9 mouse cellular contexts compared by ENCODE assay signal in the genomic region with DNA sequence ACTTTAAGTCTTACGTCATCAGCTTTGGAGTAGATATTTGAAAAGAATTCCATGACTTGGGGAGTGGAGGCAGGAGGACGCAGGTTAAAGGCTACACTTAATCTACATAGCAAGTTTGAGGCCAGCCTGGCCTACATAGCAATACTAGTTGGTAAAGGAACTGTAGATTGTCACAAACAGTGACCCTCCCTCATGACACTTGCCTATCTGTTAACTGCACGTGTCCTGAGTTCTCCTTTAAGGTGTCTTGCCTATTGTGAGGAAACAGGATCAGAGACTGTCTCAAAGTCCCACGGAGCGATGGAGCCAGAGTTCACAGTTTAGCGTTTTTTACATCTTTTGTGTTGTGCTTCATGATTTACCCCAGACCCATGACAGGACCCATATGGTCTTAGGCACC. TPM values are rescaled to one million over a fixed set of nuclear protein-coding genes. Genes with fewer than 3 reads are reported as not detected.
DNase-seq lines count a peak whose midpoint lies in the region; ATAC-seq lines count a peak whose summit lies in the region.
"Had no signal": no experiment of that assay in that cellular context is flagged by ENCODE, and none has a peak within 500 bp of the region (broad histone marks: within the 10 kb centered on the region; RNA-seq: fewer than 3 reads in every experiment).

No protein-coding gene starts in this region.

- intact Hi-C loops in heart, postnatal 14 days (cut with DNase I) = no loop called here

- no peaks in the 10 kb centered on the region for H3K36me3 ChIP-seq in heart, embryonic 16.5 days (ENCODE audit: control insufficient read depth, insufficient read depth)
- H3K36me3 ChIP-seq in hindbrain, embryonic 15.5 days = no peaks in the 10 kb centered on the region
- H3K36me3 ChIP-seq in midbrain, embryonic 11.5 days (ENCODE audit: control insufficient read depth, insufficient read depth, low read length) = no peaks in the 10 kb centered on the region
- H3K36me3 ChIP-seq: neural tube, embryonic 12.5 days had no signal

- ATAC-seq in heart, embryonic 16.5 days (replicated peaks; ENCODE audit: extremely low read depth, insufficient read depth, low FRiP score) = no peak
- ATAC-seq in hindbrain, embryonic 15.5 days (ENCODE audit: low FRiP score, low read depth) = no peak
- ATAC-seq in midbrain, embryonic 11.5 days (ENCODE audit: low FRiP score) = no peak

- H3K27ac ChIP-seq in heart, embryonic 16.5 days (ENCODE audit: low read length) = no peak overlapping the region
- H3K27ac ChIP-seq in hindbrain, embryonic 15.5 days (replicated peaks) = no peak overlapping the region
- no peak overlapping the region for H3K27ac ChIP-seq in midbrain, embryonic 11.5 days (ENCODE audit: low read depth, low read length)
- H3K27ac ChIP-seq: neural tube, embryonic 12.5 days had no signal

- no peaks in the 10 kb centered on the region for H3K27me3 ChIP-seq in heart, embryonic 16.5 days (ENCODE audit: control insufficient read depth, insufficient read depth, low read length)
- no peaks in the 10 kb centered on the region for H3K27me3 ChIP-seq in hindbrain, embryonic 15.5 days
- no peaks in the 10 kb centered on the region for H3K27me3 ChIP-seq in midbrain, embryonic 11.5 days (ENCODE audit: control insufficient read depth, insufficient read depth, low read length)
- H3K27me3 ChIP-seq: neural tube, embryonic 12.5 days had no signal

- H3K9me3 ChIP-seq in heart, embryonic 16.5 days (replicated peaks; ENCODE audit: control insufficient read depth, low read length) = no peaks in the 10 kb centered on the region
- H3K9me3 ChIP-seq in hindbrain, embryonic 15.5 days = no peaks in the 10 kb centered on the region
- H3K9me3 ChIP-seq in midbrain, embryonic 11.5 days (ENCODE audit: control insufficient read depth, low read length) = no peaks in the 10 kb centered on the region
- H3K9me3 ChIP-seq: neural tube, embryonic 12.5 days had no signal

- H3K4me3 ChIP-seq in heart, embryonic 16.5 days (ENCODE audit: low read length) = peak overlapping the region; percentile 85
- no peak overlapping the region for H3K4me3 ChIP-seq in hindbrain, embryonic 15.5 days
- H3K4me3 ChIP-seq in midbrain, embryonic 11.5 days (ENCODE audit: low read depth, low read length) = no peak overlapping the region; the same call in 1 of the 2 replicates

- H3K4me2 ChIP-seq in heart, embryonic 16.5 days (ENCODE audit: low read depth, low read length) = peak overlapping the region; percentile 87
- peak overlapping the region; percentile 73 for H3K4me2 ChIP-seq in hindbrain, embryonic 15.5 days
- H3K4me2 ChIP-seq in midbrain, embryonic 11.5 days = peak overlapping the region; percentile 61; the same call in 1 of the 2 replicates

- no peak for DNase-seq in heart, postnatal 14 days
- peak; percentile 19 for DNase-seq in R1 (ENCODE audit: low read depth, low spot score)
- no peak for DNase-seq in midbrain, embryonic 11.5 days (ENCODE audit: low spot score, missing footprints)
- no peak for DNase-seq in gastrocnemius, postnatal 25 days
- DNase-seq in urinary bladder, postnatal 10 days (ENCODE audit: low spot score) = no peak
- no peak for DNase-seq in adrenal gland, postnatal 14 days

- H3K4me1 ChIP-seq in heart, embryonic 16.5 days (ENCODE audit: control insufficient read depth, insufficient read depth, low read length) = no peaks in the 10 kb centered on the region
- H3K4me1 ChIP-seq in hindbrain, embryonic 15.5 days (replicated peaks) = 0 out of 2 replicates have a peak, but pooled peaks cover 8% of the 10 kb centered on the region
- H3K4me1 ChIP-seq in midbrain, embryonic 11.5 days (ENCODE audit: control insufficient read depth, insufficient read depth, low read length) = no peaks in the 10 kb centered on the region
- H3K4me1 ChIP-seq: neural tube, embryonic 12.5 days had no signal

- peak overlapping the region; percentile 85; the same call in 1 of the 2 replicates for H3K9ac ChIP-seq in heart, embryonic 16.5 days (ENCODE audit: low read length)
- H3K9ac ChIP-seq in hindbrain, embryonic 15.5 days = no peak overlapping the region
- H3K9ac ChIP-seq in midbrain, embryonic 11.5 days (ENCODE audit: low read length) = no peak overlapping the region

- 78% methylated on average over 6 of the region's 6 CpGs for WGBS in heart, embryonic 16.5 days
- 80% methylated on average over 6 of the region's 6 CpGs for WGBS in hindbrain, embryonic 15.5 days
- 81% methylated on average over 6 of the region's 6 CpGs for WGBS in midbrain, embryonic 11.5 days

RNA-seq across cellular contexts. Expression of a gene that starts 0.7 kb away (rescaled TPM):
- polyA plus RNA-seq in heart, embryonic 16.5 days (2015; fragmentation: Nextera tagmentation; extraction: Ambion mirVana) = 90.2 and 91.9 TPM in 2 replicates
- 100 to 1,000 TPM; 103 to 116 TPM for total RNA-seq in heart, postnatal 14 days (2021)
- 16.3 and 17.5 TPM in 2 replicates for polyA plus RNA-seq in hindbrain, embryonic 15.5 days (2015; fragmentation: Nextera tagmentation; extraction: Ambion mirVana)
- polyA plus RNA-seq in midbrain, embryonic 11.5 days (2014; fragmentation: Nextera tagmentation; extraction: Ambion mirVana) = 27.6 and 31.5 TPM in 2 replicates
- 10 to 100 TPM; 62.1 to 62.3 TPM for total RNA-seq in gastrocnemius, postnatal 25 days (2021)
- total RNA-seq in adrenal gland, postnatal 14 days (2021) = 104 and 111 TPM in 2 replicates
